Mouse (Mus musculus): ENCODE results near the gene Aff4.

Gene Aff4

GRCm38 (mm10) chr11:53463551-53464424 is 113.2 kb downstream of the Aff4 start:
- DNase-seq: peak in 1 of 2 experiments; percentile 56

- peak; percentile 76 to 91 for DNase-seq
Measured at GRCm38 (mm10) chr11:53466231-53466971, 115.8 kb downstream of the Aff4 start.

- no peak for DNase-seq
Measured at GRCm38 (mm10) chr11:53469294-53469967, 118.8 kb downstream of the Aff4 start.

- DNase-seq: peak; percentile 87 to 95
Measured at GRCm38 (mm10) chr11:53469968-53470695, 119.5 kb downstream of the Aff4 start, which contains the start of gene Gm9837. Gm9837 (minus strand) TSS chr11:53470479.
